10 mouse cellular contexts compared by ENCODE assay signal in the genomic region with DNA sequence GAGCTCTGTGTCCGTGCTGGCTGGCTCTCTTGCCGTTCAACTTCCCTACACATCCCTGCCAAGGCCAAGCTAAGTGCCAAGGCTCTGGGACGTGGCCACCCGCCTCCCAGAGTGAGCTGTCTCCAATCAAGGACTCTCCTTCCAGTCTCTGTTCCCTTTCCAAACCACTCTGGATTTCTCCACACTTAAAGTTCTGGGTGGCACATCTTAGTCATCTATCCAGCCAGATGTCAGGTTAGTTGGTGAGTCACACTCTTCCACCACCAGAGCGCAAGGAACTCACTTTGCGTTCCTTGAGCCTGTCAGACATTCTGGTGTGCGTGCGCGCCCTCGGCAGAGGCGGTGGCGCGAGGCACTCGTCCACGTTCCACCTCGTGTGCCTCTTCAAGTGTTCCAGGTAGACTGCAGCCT. TPM values are rescaled to one million over a fixed set of nuclear protein-coding genes. Genes with fewer than 3 reads are reported as not detected.
DNase-seq lines count a peak whose midpoint lies in the region; ATAC-seq and TF ChIP-seq lines count a peak whose summit lies in the region.
"Had no signal": no experiment of that assay in that cellular context is flagged by ENCODE, and none has a peak within 500 bp of the region (broad histone marks: within the 10 kb centered on the region; RNA-seq: fewer than 3 reads in every experiment).

No protein-coding gene starts in this region.

- under 1% methylated on average over 16 of the region's 16 CpGs for WGBS in heart, embryonic 14.5 days
- under 1% methylated on average over 16 of the region's 16 CpGs for WGBS in midbrain, embryonic 15.5 days
- 1% methylated on average over 16 of the region's 16 CpGs for WGBS in liver, postnatal 0 days (ENCODE audit: insufficient replicate concordance)

- peak overlapping the region in 1 of 2 experiments; percentile 2; a peak in 2 of 4 replicates for H3K4me3 ChIP-seq in heart, embryonic 14.5 days (ENCODE audit: control insufficient read depth in 1 of 2, insufficient read depth in 1 of 2, low read depth in 1 of 2, low read length in 2 of 2)
- H3K4me3 ChIP-seq in midbrain, embryonic 15.5 days, result peak overlapping the region; percentile 21; the same call in 1 of the 2 replicates
- H3K4me3 ChIP-seq in liver, postnatal 0 days (ENCODE audit: low read depth, low read length), result no peak overlapping the region

- no peaks in the 10 kb centered on the region for H3K9me3 ChIP-seq in heart, embryonic 14.5 days (ENCODE audit: control insufficient read depth, low read length)
- no peaks in the 10 kb centered on the region for H3K9me3 ChIP-seq in midbrain, embryonic 15.5 days
- no peaks in the 10 kb centered on the region for H3K9me3 ChIP-seq in liver, postnatal 0 days (ENCODE audit: low read length)

- no peak for ATAC-seq in heart, embryonic 14.5 days (ENCODE audit: insufficient number of reproducible peaks, insufficient read depth, low FRiP score, low read depth)
- ATAC-seq in midbrain, embryonic 15.5 days (replicated peaks), result no peak
- no peak for ATAC-seq in liver, postnatal 0 days
- no peak for ATAC-seq in megakaryocyte-erythroid progenitor cell, adult 5-6 weeks (replicated peaks; ENCODE audit: low FRiP score, low TSS enrichment, poor library complexity, severe bottlenecking)

- no peak for TF ChIP-seq CTCF in brain, embryonic 14.5 days (IDR thresholded peaks at IDR 0.05; ENCODE audit: borderline replicate concordance, extremely low read depth, insufficient read depth, insufficient read length)
- TF ChIP-seq CTCF in liver, postnatal 0 days (IDR thresholded peaks at IDR 0.05; ENCODE audit: low read depth), result no peak

- peak; percentile 46 to 57 for DNase-seq in heart, adult 18-20 months
- no peak for DNase-seq in heart, postnatal 4 days
- DNase-seq in brain, embryonic 14.5 days (ENCODE audit: low read depth), result peak; percentile 40
- DNase-seq in layer of hippocampus, postnatal 14 days (ENCODE audit: low spot score in 2 of 2), result no peak
- no peak for DNase-seq in liver, postnatal 0 days
- DNase-seq: kidney, postnatal 10 days had no signal

- no peak overlapping the region for H3K27ac ChIP-seq in heart, embryonic 14.5 days (replicated peaks in 1 of 2; ENCODE audit: control insufficient read depth in 1 of 2, insufficient read depth in 1 of 2, low read depth in 2 of 2, low read length in 2 of 2)
- no peak overlapping the region for H3K27ac ChIP-seq in midbrain, embryonic 15.5 days
- H3K27ac ChIP-seq in liver, postnatal 0 days (ENCODE audit: low read depth), result no peak overlapping the region

- peak overlapping the region; percentile 30 for H3K4me2 ChIP-seq in heart, embryonic 14.5 days (ENCODE audit: low read length)
- H3K4me2 ChIP-seq in midbrain, embryonic 15.5 days, result peak overlapping the region; percentile 40
- H3K4me2 ChIP-seq in liver, postnatal 0 days (ENCODE audit: low read depth, low read length), result no peak overlapping the region

- H3K36me3 ChIP-seq in heart, embryonic 14.5 days (ENCODE audit: control insufficient read depth, insufficient read depth, low read length), result no peaks in the 10 kb centered on the region
- H3K36me3 ChIP-seq in midbrain, embryonic 15.5 days (replicated peaks), result no peaks in the 10 kb centered on the region
- H3K36me3 ChIP-seq in liver, postnatal 0 days (replicated peaks; ENCODE audit: insufficient read depth, low read length), result no peaks in the 10 kb centered on the region

- H3K9ac ChIP-seq in heart, embryonic 14.5 days (ENCODE audit: low read length), result no peak overlapping the region
- no peak overlapping the region for H3K9ac ChIP-seq in midbrain, embryonic 15.5 days
- no peak overlapping the region for H3K9ac ChIP-seq in liver, postnatal 0 days (replicated peaks)

- H3K27me3 ChIP-seq in heart, embryonic 14.5 days (ENCODE audit: control insufficient read depth, insufficient read depth, low read length), result peaks cover 98% of the 10 kb centered on the region
- H3K27me3 ChIP-seq in midbrain, embryonic 15.5 days (replicated peaks), result peaks cover 83% of the 10 kb centered on the region
- peaks cover 89% of the 10 kb centered on the region for H3K27me3 ChIP-seq in liver, postnatal 0 days (ENCODE audit: insufficient read depth, low read length)

- TF ChIP-seq POLR2A in brain, embryonic 14.5 days (IDR thresholded peaks at IDR 0.05; ENCODE audit: borderline replicate concordance, extremely low read depth, insufficient read depth, insufficient read length, poor library complexity, severe bottlenecking), result no peak

- TF ChIP-seq EP300 in liver, postnatal 0 days (IDR thresholded peaks at IDR 0.05; ENCODE audit: low read depth), result no peak

- H3K4me1 ChIP-seq in heart, embryonic 14.5 days (ENCODE audit: control insufficient read depth in 2 of 2, insufficient read depth in 2 of 2, low read length in 2 of 2), result peaks cover 2 to 5% of the 10 kb centered on the region in 2 experiments; a peak in 2 of 4 replicates
- H3K4me1 ChIP-seq in midbrain, embryonic 15.5 days, result peaks cover 44% of the 10 kb centered on the region
- H3K4me1 ChIP-seq in liver, postnatal 0 days (ENCODE audit: insufficient read depth), result no peaks in the 10 kb centered on the region

RNA-seq across cellular contexts. Expression of gene Helt, which starts 0.7 kb away (rescaled TPM):
- total RNA-seq in heart, adult 18-20 months (2021), result 1 to 10 TPM; 1.5 to 3.4 TPM
- total RNA-seq in heart, postnatal 4 days (2021), result not detected
- 3.7 and 7.2 TPM in 2 replicates for polyA plus RNA-seq in brain, embryonic 14.5 days (2012; rRNA removed)
- not detected in 2 replicates for polyA plus RNA-seq in heart, embryonic 14.5 days (2014; fragmentation: Nextera tagmentation; extraction: Ambion mirVana)
- 5.4 and 5.8 TPM in 2 replicates for polyA plus RNA-seq in midbrain, embryonic 15.5 days (2015; fragmentation: Nextera tagmentation; extraction: Ambion mirVana)
- not detected for total RNA-seq in layer of hippocampus, postnatal 14 days (2021)
- not detected in 2 replicates for polyA plus RNA-seq in liver, postnatal 0 days (2015; fragmentation: Nextera tagmentation; extraction: Ambion mirVana)
- not detected in 2 replicates for total RNA-seq in megakaryocyte-erythroid progenitor cell, adult 5-6 weeks (2014; fragmentation: Nextera tagmentation)
- total RNA-seq in megakaryocyte-erythroid progenitor cell, adult 5-6 weeks (2017), result not detected in 2 replicates
- total RNA-seq: CH12.LX had no signal

Comparison
In these comparisons a context has a peak if more than half of its experiments do, and no peak if none do; other contexts are left out.
1. DNase-seq: peak in heart, adult 18-20 months (2 of 2) and brain, embryonic 14.5 days (single experiment); none in heart, postnatal 4 days (single experiment), layer of hippocampus, postnatal 14 days (0 of 2) and liver, postnatal 0 days (single experiment).